Mouse (Mus musculus) embryonic facial prominence, embryonic 11.5 days (tissue): ENCODE data around the gene Rpgr. TPM values are rescaled to one million over a fixed set of nuclear protein-coding genes. Genes with fewer than 3 reads are reported as not detected.

Experiments
- ATAC-seq: fragments of 200-750 bp; cut with Nextera tagmentation; replicated peaks from 2 replicates; pipeline ENCODE4 v1.8.0; 2017; ENCODE audit warnings: low read depth; ENCODE audit not compliant: insufficient number of reproducible peaks, low FRiP score, low TSS enrichment
- DNase-seq: peaks from one replicate; pipeline ENCODE4 v3.0.0-alpha.2; 2015; ENCODE audit warnings: low spot score
- H3K27ac ChIP-seq: fragments of 300-500 bp; sonication (generic); replicated peaks from 2 replicates; pipeline ENCODE4 v1.5.1; 2014; ENCODE audit warnings: mild to moderate bottlenecking, low read depth, low read length, control low read depth
- H3K27me3 ChIP-seq: fragments of 300-500 bp; sonication (generic); 2 replicates; pipeline ENCODE4 v1.6.1; 2014; ENCODE audit warnings: mild to moderate bottlenecking, low read length, moderate library complexity, mixed read lengths; ENCODE audit not compliant: control insufficient read depth, insufficient read depth
- H3K36me3 ChIP-seq: fragments of 300-500 bp; sonication (generic); replicated peaks from 2 replicates; pipeline ENCODE4 v1.6.1; 2014; ENCODE audit warnings: low read depth, mild to moderate bottlenecking, low read length, moderate library complexity, mixed read lengths; ENCODE audit not compliant: control insufficient read depth, insufficient read depth
- H3K4me1 ChIP-seq: fragments of 300-500 bp; sonication (generic); 2 replicates; pipeline ENCODE4 v1.6.1; 2014; ENCODE audit warnings: low read length, mixed read lengths; ENCODE audit not compliant: control insufficient read depth, insufficient read depth
- H3K4me2 ChIP-seq: fragments of 300-500 bp; sonication (generic); 2 replicates; pipeline ENCODE4 v1.6.1; 2014; ENCODE audit warnings: low read depth, mild to moderate bottlenecking, control low read depth, low read length, moderate library complexity
- H3K4me3 ChIP-seq: fragments of 300-500 bp; sonication (generic); 2 replicates; pipeline ENCODE4 v1.5.1; 2014; ENCODE audit warnings: low read depth, low read length, control low read depth
- H3K9ac ChIP-seq: fragments of 300-500 bp; sonication (generic); replicated peaks from 2 replicates; pipeline ENCODE4 v1.6.1; 2014; ENCODE audit warnings: mild to moderate bottlenecking, control low read depth, low read length
- H3K9me3 ChIP-seq: fragments of 300-500 bp; sonication (generic); replicated peaks from 2 replicates; pipeline ENCODE4 v1.6.1; 2016; ENCODE audit warnings: mild to moderate bottlenecking, low read length, inconsistent platforms, mixed read lengths; ENCODE audit not compliant: control insufficient read depth
- WGBS: fragments of 180-500 bp; shearing (Covaris S2); extraction: QIAGEN DNeasy Blood & Tissue Kit; methylation state at CpG from one replicate; pipeline ENCODE4 v1.1.7; 2014; 5-methylcytosine and 5-hydroxymethylcytosine counted together
- polyA plus RNA-seq: library from polyadenylated mRNA; unstranded; fragments of >200 nt; fragmentation: Nextera tagmentation; extraction: Ambion mirVana; gene quantifications from 2 replicates; pipeline ENCODE4 v1.2.1, GENCODE M21; 2014

The Rpgr gene
- polyA plus RNA-seq, 1 experiment from 2014 or later, result 33.1 TPM

- Histone ChIP-seq H3K27ac (no peak overlapping the region), H3K36me3 (no peaks in the 10 kb centered on the region), H3K27me3 (no peaks in the 10 kb centered on the region), H3K9ac (no peak overlapping the region), H3K4me1 (no peaks in the 10 kb centered on the region), H3K9me3 (no peaks in the 10 kb centered on the region), H3K4me3 (no peak overlapping the region), H3K4me2 (no peak overlapping the region)
- WGBS, result 73% methylated on average over 1 of the region's 1 CpGs
- no peak for ATAC-seq
- DNase-seq, result no peak
Observed at GRCm38 (mm10) chrX:10110736-10111135, 106.0 kb downstream of the Rpgr start.

GRCm38 (mm10) chrX:10108558-10108957, 108.2 kb downstream of the Rpgr start:
- H3K27ac ChIP-seq, result no peak overlapping the region
- H3K36me3 ChIP-seq, result no peaks in the 10 kb centered on the region
- no peaks in the 10 kb centered on the region for H3K4me1 ChIP-seq
- no peak overlapping the region for H3K9ac ChIP-seq
- DNase-seq (no peak), ATAC-seq (no peak)
- H3K4me2 ChIP-seq, result no peak overlapping the region
- no peaks in the 10 kb centered on the region for H3K27me3 ChIP-seq
- no peaks in the 10 kb centered on the region for H3K9me3 ChIP-seq
- 66% methylated on average over 4 of the region's 4 CpGs for WGBS
- no peak overlapping the region for H3K4me3 ChIP-seq

- WGBS, result 63% methylated on average over 5 of the region's 5 CpGs
- H3K27me3 ChIP-seq, result no peaks in the 10 kb centered on the region
- H3K4me1 ChIP-seq, result no peaks in the 10 kb centered on the region
- H3K27ac ChIP-seq, result no peak overlapping the region
- ATAC-seq (no peak), DNase-seq (no peak)
- no peak overlapping the region for H3K9ac ChIP-seq
- H3K4me2 ChIP-seq, result no peak overlapping the region
- no peaks in the 10 kb centered on the region for H3K9me3 ChIP-seq
- H3K4me3 ChIP-seq, result no peak overlapping the region
- no peaks in the 10 kb centered on the region for H3K36me3 ChIP-seq
Observed at GRCm38 (mm10) chrX:10105475-10105874, 111.2 kb downstream of the Rpgr start.

- Histone ChIP-seq H3K4me3 (no peak overlapping the region), H3K9ac (no peak overlapping the region), H3K4me2 (no peak overlapping the region), H3K27me3 (no peaks in the 10 kb centered on the region), H3K9me3 (no peaks in the 10 kb centered on the region), H3K36me3 (no peaks in the 10 kb centered on the region), H3K4me1 (no peaks in the 10 kb centered on the region), H3K27ac (no peak overlapping the region)
- ATAC-seq, result no peak
- 95% methylated on average over 1 of the region's 1 CpGs for WGBS
- no peak for DNase-seq
Observed at GRCm38 (mm10) chrX:10102739-10103138, 114.0 kb downstream of the Rpgr start.

- DNase-seq (no peak), ATAC-seq (no peak)
- no peak overlapping the region for H3K4me3 ChIP-seq
- no peak overlapping the region for H3K9ac ChIP-seq
- 83% methylated on average over 3 of the region's 3 CpGs for WGBS
- no peaks in the 10 kb centered on the region for H3K9me3 ChIP-seq
- no peaks in the 10 kb centered on the region for H3K36me3 ChIP-seq
- no peak overlapping the region for H3K4me2 ChIP-seq
- H3K27ac ChIP-seq, result no peak overlapping the region
- no peaks in the 10 kb centered on the region for H3K4me1 ChIP-seq
- H3K27me3 ChIP-seq, result no peaks in the 10 kb centered on the region
Observed at GRCm38 (mm10) chrX:10095797-10096196, 120.9 kb downstream of the Rpgr start.

- ATAC-seq (no peak), DNase-seq (peak; percentile 56)
- H3K4me2 ChIP-seq, result no peak overlapping the region
- no peak overlapping the region for H3K4me3 ChIP-seq
- no peaks in the 10 kb centered on the region for H3K4me1 ChIP-seq
- H3K9ac ChIP-seq, result no peak overlapping the region
- H3K27me3 ChIP-seq, result no peaks in the 10 kb centered on the region
- no peaks in the 10 kb centered on the region for H3K9me3 ChIP-seq
- H3K27ac ChIP-seq, result no peak overlapping the region
- 33% methylated on average over 3 of the region's 3 CpGs for WGBS
- H3K36me3 ChIP-seq, result no peaks in the 10 kb centered on the region
Observed at GRCm38 (mm10) chrX:10080385-10080784, 136.3 kb downstream of the Rpgr start.

- 38% methylated on average over 1 of the region's 1 CpGs for WGBS
Observed at GRCm38 (mm10) chrX:10079981-10080380, 136.7 kb downstream of the Rpgr start.

GRCm38 (mm10) chrX:10073966-10074365, 142.8 kb downstream of the Rpgr start:
- DNase-seq, result no peak
- no peak for ATAC-seq
- Histone ChIP-seq H3K4me2 (no peak overlapping the region), H3K36me3 (no peaks in the 10 kb centered on the region), H3K9me3 (no peaks in the 10 kb centered on the region), H3K27ac (no peak overlapping the region), H3K9ac (no peak overlapping the region), H3K4me3 (no peak overlapping the region), H3K27me3 (no peaks in the 10 kb centered on the region), H3K4me1 (no peaks in the 10 kb centered on the region)
- WGBS, result 79% methylated on average over 3 of the region's 3 CpGs

More at GRCm38 (mm10) chrX:10079981-10080380, 136.7 kb downstream of the Rpgr start:
- Histone ChIP-seq H3K4me2 (no peak overlapping the region), H3K9ac (no peak overlapping the region), H3K27ac (no peak overlapping the region), H3K9me3 (no peaks in the 10 kb centered on the region), H3K36me3 (no peaks in the 10 kb centered on the region), H3K27me3 (no peaks in the 10 kb centered on the region), H3K4me1 (no peaks in the 10 kb centered on the region), H3K4me3 (no peak overlapping the region)
- ATAC-seq, result no peak; the same call in 1 of the 2 replicates
- peak; percentile 68 for DNase-seq
